Mouse (Mus musculus) myocyte (in vitro differentiated cells): ENCODE results near the gene Upk2. TPM values are rescaled to one million over a fixed set of nuclear protein-coding genes. Genes with fewer than 3 reads are reported as not detected.

Experiments used
- H3K27me3 ChIP-seq: one replicate; pipeline ENCODE4 v1.6.1; 2011; ENCODE audit not compliant: control insufficient read depth, insufficient read depth, insufficient read length
- H3K36me3 ChIP-seq: one replicate; pipeline ENCODE4 v1.6.1; 2011; ENCODE audit not compliant: control insufficient read depth, insufficient read depth
- H3K4me2 ChIP-seq: one replicate; pipeline ENCODE4 v1.6.1; 2011; ENCODE audit warnings: low read depth, control low read depth
- H3K4me3 ChIP-seq: one replicate; pipeline ENCODE4 v1.5.1; 2011; ENCODE audit warnings: mild to moderate bottlenecking, control low read depth, moderate library complexity
- H3K79me2 ChIP-seq: one replicate; pipeline ENCODE4 v1.6.1; 2011; ENCODE audit not compliant: control insufficient read depth, insufficient read depth
- H3ac ChIP-seq: one replicate; pipeline ENCODE4 v1.6.1; 2011; ENCODE audit not compliant: control insufficient read depth, insufficient read length
- CEBPB ChIP-seq: IDR thresholded peaks from 2 replicates; pipeline ENCODE4 v1.6.1; 2011; ENCODE audit warnings: mild to moderate bottlenecking, moderate library complexity; ENCODE audit not compliant: poor library complexity, insufficient read depth, severe bottlenecking
- E2F4 ChIP-seq: IDR thresholded peaks from one replicate; pipeline ENCODE4 v1.6.1; 2011; ENCODE audit warnings: mild to moderate bottlenecking, control low read depth, moderate library complexity; ENCODE audit not compliant: insufficient read depth
- MAX ChIP-seq: IDR thresholded peaks from one replicate; pipeline ENCODE4 v1.6.1; 2011; ENCODE audit warnings: low read depth, mild to moderate bottlenecking, control low read depth
- MYOD1 ChIP-seq, 3 experiments: IDR thresholded peaks; one replicate each; pipeline ENCODE4 v1.6.1; 2011; ENCODE audit warnings: control low read depth in 2 of 3, low read depth in 2 of 3, mild to moderate bottlenecking in 2 of 3, moderate library complexity in 1 of 3; ENCODE audit not compliant: insufficient read length in 2 of 3, control insufficient read depth in 1 of 3
- MYOG ChIP-seq, 3 experiments: IDR thresholded peaks; one replicate each; pipeline ENCODE4 v1.6.1; 2011; ENCODE audit warnings: control low read depth in 2 of 3, low read depth in 2 of 3, mild to moderate bottlenecking in 2 of 3; ENCODE audit not compliant: insufficient read length in 2 of 3, control insufficient read depth in 1 of 3, insufficient read depth in 1 of 3
- POLR2A ChIP-seq: IDR thresholded peaks from one replicate; pipeline ENCODE4 v1.6.1; 2011; ENCODE audit warnings: low read depth, mild to moderate bottlenecking, control low read depth, moderate library complexity; ENCODE audit not compliant: insufficient read length
- POLR2AphosphoS2 ChIP-seq: IDR thresholded peaks from one replicate; pipeline ENCODE4 v1.6.1; 2011; ENCODE audit warnings: low read depth, control low read depth; ENCODE audit not compliant: insufficient read length
- REST ChIP-seq: IDR thresholded peaks from one replicate; pipeline ENCODE4 v1.6.1; 2011; ENCODE audit warnings: mild to moderate bottlenecking, control low read depth, moderate library complexity; ENCODE audit not compliant: insufficient read depth, insufficient read length
- SRF ChIP-seq: IDR thresholded peaks from one replicate; pipeline ENCODE4 v1.6.1; 2011; ENCODE audit warnings: low read depth; ENCODE audit not compliant: control insufficient read depth, insufficient read length
- TCF12 ChIP-seq: IDR thresholded peaks from one replicate; pipeline ENCODE4 v1.6.1; 2011; ENCODE audit warnings: mild to moderate bottlenecking, control low read depth; ENCODE audit not compliant: poor library complexity, insufficient read depth, severe bottlenecking
- TCF3 ChIP-seq: IDR thresholded peaks from one replicate; pipeline ENCODE4 v1.6.1; 2011; ENCODE audit warnings: low read depth, control low read depth; ENCODE audit not compliant: insufficient read length
- USF1 ChIP-seq: IDR thresholded peaks from one replicate; pipeline ENCODE4 v1.6.1; 2011; ENCODE audit warnings: low read depth, mild to moderate bottlenecking, control low read depth, moderate library complexity
- polyA plus RNA-seq: library from polyadenylated mRNA; unstranded; fragments of >200 nt; fragmentation: generic; extraction: Trizol; gene quantifications from one replicate; pipeline ENCODE4 v1.2.1, GENCODE M21; 2012; ENCODE audit warnings: missing spikeins

The Upk2 gene
- polyA plus RNA-seq, 1 experiment: not detected

GRCm38 (mm10) chr9:44484311-44485104 is 29.7 kb upstream of the Upk2 start:
- Histone ChIP-seq H3K79me2 (peaks cover 68% of the 10 kb centered on the region), H3ac (peak overlapping the region; percentile 97), H3K4me2 (peak overlapping the region; percentile 87), H3K4me3 (peak overlapping the region; percentile 94), H3K36me3 (no peaks in the 10 kb centered on the region), H3K27me3 (no peaks in the 10 kb centered on the region)
- TF ChIP-seq TCF3 (no peak), MAX (no peak), CEBPB (no peak), SRF (no peak), REST (no peak), USF1 (no peak), E2F4 (no peak), MYOD1 (IDR thresholded peaks at IDR 0.05; ENCODE audit: control insufficient read depth in 1 of 3, insufficient read length in 2 of 3, low read depth in 2 of 3) (no peak), POLR2A (no peak), POLR2AphosphoS2 (no peak), MYOG (IDR thresholded peaks at IDR 0.05; ENCODE audit: control insufficient read depth in 1 of 3, insufficient read depth in 1 of 3, insufficient read length in 2 of 3, low read depth in 2 of 3) (no peak), TCF12 (no peak)

GRCm38 (mm10) chr9:44483510-44484044 is 28.8 kb upstream of the Upk2 start:
- H3K27me3 ChIP-seq: no peaks in the 10 kb centered on the region
- TF ChIP-seq POLR2A: peak; percentile 36
- TF ChIP-seq POLR2AphosphoS2: no peak
- no peak for TF ChIP-seq CEBPB
- TF ChIP-seq MYOD1 (IDR thresholded peaks at IDR 0.05; ENCODE audit: control insufficient read depth in 1 of 3, insufficient read length in 2 of 3, low read depth in 2 of 3): no peak
- TF ChIP-seq REST: no peak
- peak in 1 of 3 experiments; percentile 10 for TF ChIP-seq MYOG (IDR thresholded peaks at IDR 0.05; ENCODE audit: control insufficient read depth in 1 of 3, insufficient read depth in 1 of 3, insufficient read length in 2 of 3, low read depth in 2 of 3)
- TF ChIP-seq TCF12: no peak
- TF ChIP-seq E2F4: no peak

GRCm38 (mm10) chr9:44483041-44483509 is 28.3 kb upstream of the Upk2 start:
- Histone ChIP-seq H3K79me2 (peaks cover 54% of the 10 kb centered on the region), H3K4me3 (peak overlapping the region; percentile 94), H3K36me3 (no peaks in the 10 kb centered on the region), H3K27me3 (no peaks in the 10 kb centered on the region), H3K4me2 (peak overlapping the region; percentile 87), H3ac (peak overlapping the region; percentile 97)
- no peak for TF ChIP-seq TCF3
- TF ChIP-seq POLR2A: peak; percentile 4

More at GRCm38 (mm10) chr9:44483510-44484044, 28.8 kb upstream of the Upk2 start:
- H3K79me2 ChIP-seq: peaks cover 59% of the 10 kb centered on the region
- H3ac ChIP-seq: peak overlapping the region; percentile 97
- peak overlapping the region; percentile 87 for H3K4me2 ChIP-seq
- H3K4me3 ChIP-seq: peak overlapping the region; percentile 94
- H3K36me3 ChIP-seq: no peaks in the 10 kb centered on the region

- TF ChIP-seq TCF12: no peak
- TF ChIP-seq REST: no peak
- peak; percentile 85 for TF ChIP-seq POLR2AphosphoS2
- peak; percentile 89 for TF ChIP-seq POLR2A
- TF ChIP-seq MYOG (IDR thresholded peaks at IDR 0.05; ENCODE audit: control insufficient read depth in 1 of 3, insufficient read depth in 1 of 3, insufficient read length in 2 of 3, low read depth in 2 of 3): peak in 1 of 3 experiments; percentile 8
- no peaks in the 10 kb centered on the region for H3K27me3 ChIP-seq
Measured at GRCm38 (mm10) chr9:44482552-44482951, 27.8 kb upstream of the Upk2 start, which contains the start of gene Bcl9l. Bcl9l (plus strand) TSS chr9:44482825.

GRCm38 (mm10) chr9:44482112-44482511 is 27.3 kb upstream of the Upk2 start:
- TF ChIP-seq REST (no peak), SRF (no peak), TCF12 (no peak), MYOG (IDR thresholded peaks at IDR 0.05; ENCODE audit: control insufficient read depth in 1 of 3, insufficient read depth in 1 of 3, insufficient read length in 2 of 3, low read depth in 2 of 3) (no peak), POLR2AphosphoS2 (no peak), E2F4 (no peak), CEBPB (no peak), MAX (no peak), USF1 (no peak)
- Histone ChIP-seq H3K36me3 (no peaks in the 10 kb centered on the region), H3K4me3 (peak overlapping the region; percentile 94)

More at GRCm38 (mm10) chr9:44482552-44482951, 27.8 kb upstream of the Upk2 start, which contains the start of gene Bcl9l:
- peak within 1 kb of the TSS; percentile 94 for H3K4me3 ChIP-seq
- H3K79me2 ChIP-seq: peaks cover 49% of the 10 kb centered on the region
- H3K4me2 ChIP-seq: peak within 1 kb of the TSS; percentile 87
- peak within 1 kb of the TSS; percentile 97 for H3ac ChIP-seq
- H3K36me3 ChIP-seq: no peaks in the 10 kb centered on the region

More at GRCm38 (mm10) chr9:44482112-44482511, 27.3 kb upstream of the Upk2 start:
- no peaks in the 10 kb centered on the region for H3K27me3 ChIP-seq
- H3K79me2 ChIP-seq: peaks cover 44% of the 10 kb centered on the region
- peak overlapping the region; percentile 97 for H3ac ChIP-seq
- peak overlapping the region; percentile 67 for H3K4me2 ChIP-seq
